Mouse (Mus musculus) limb, embryonic 12.5 days (tissue): ENCODE results near the gene Vmn2r4. TPM values are rescaled to one million over a fixed set of nuclear protein-coding genes. Genes with fewer than 3 reads are reported as not detected.
"Not testable (repeated sequence)": the region's sequence is repeated elsewhere in the genome, so short reads cannot be mapped to it uniquely, and the experiment has no call there.

Experiments used
- ATAC-seq: fragments of 200-750 bp; cut with Nextera tagmentation; 2 replicates; pipeline ENCODE4 v1.8.0; 2017; ENCODE audit warnings: low read depth, moderate TSS enrichment; ENCODE audit not compliant: insufficient number of reproducible peaks, insufficient read depth, low FRiP score, low TSS enrichment
- H3K27ac ChIP-seq: fragments of 300-500 bp; sonication (generic); 2 replicates; pipeline ENCODE4 v1.5.1; 2016; ENCODE audit warnings: mild to moderate bottlenecking, moderate library complexity
- H3K27me3 ChIP-seq: fragments of 300-500 bp; sonication (generic); 2 replicates; pipeline ENCODE4 v1.6.1; 2016; ENCODE audit warnings: mild to moderate bottlenecking, moderate library complexity
- H3K36me3 ChIP-seq: fragments of 300-500 bp; sonication (generic); 2 replicates; pipeline ENCODE4 v1.6.1; 2016; ENCODE audit warnings: mild to moderate bottlenecking, moderate library complexity
- H3K4me1 ChIP-seq: fragments of 300-500 bp; sonication (generic); replicated peaks from 2 replicates; pipeline ENCODE4 v1.6.1; 2016
- H3K4me2 ChIP-seq: fragments of 300-500 bp; sonication (generic); 2 replicates; pipeline ENCODE4 v1.6.1; 2016; ENCODE audit warnings: mild to moderate bottlenecking, moderate library complexity
- H3K4me3 ChIP-seq: fragments of 300-500 bp; sonication (generic); replicated peaks from 2 replicates; pipeline ENCODE4 v1.5.1; 2016; ENCODE audit warnings: mild to moderate bottlenecking
- H3K9ac ChIP-seq: fragments of 300-500 bp; sonication (generic); replicated peaks from 2 replicates; pipeline ENCODE4 v1.6.1; 2016; ENCODE audit warnings: mild to moderate bottlenecking, moderate library complexity
- H3K9me3 ChIP-seq: fragments of 300-500 bp; sonication (generic); 2 replicates; pipeline ENCODE4 v1.6.1; 2016; ENCODE audit warnings: mild to moderate bottlenecking, moderate library complexity
- WGBS: fragments of 180-500 bp; shearing (Covaris S2); methylation state at CpG from one replicate; pipeline ENCODE4 v1.1.7; 2016; 5-methylcytosine and 5-hydroxymethylcytosine counted together
- polyA plus RNA-seq: library from polyadenylated mRNA; unstranded; fragments of >200 nt; fragmentation: Nextera tagmentation; extraction: Ambion mirVana; gene quantifications from 2 replicates; pipeline ENCODE4 v1.2.1, GENCODE M21; 2016

Vmn2r4 gene
- not detected in 2 replicates for polyA plus RNA-seq

- not testable (repeated sequence) for H3K9me3 ChIP-seq, ATAC-seq, H3K4me2 ChIP-seq, H3K4me3 ChIP-seq, H3K4me1 ChIP-seq, H3K27me3 ChIP-seq, H3K27ac ChIP-seq, H3K36me3 ChIP-seq, H3K9ac ChIP-seq
- WGBS = 84% methylated on average over 3 of the region's 3 CpGs
Observed at GRCm38 (mm10) chr3:64415268-64415667, at the start of gene Vmn2r4. Vmn2r4 (minus strand) TSS chr3:64415368.

DNA sequence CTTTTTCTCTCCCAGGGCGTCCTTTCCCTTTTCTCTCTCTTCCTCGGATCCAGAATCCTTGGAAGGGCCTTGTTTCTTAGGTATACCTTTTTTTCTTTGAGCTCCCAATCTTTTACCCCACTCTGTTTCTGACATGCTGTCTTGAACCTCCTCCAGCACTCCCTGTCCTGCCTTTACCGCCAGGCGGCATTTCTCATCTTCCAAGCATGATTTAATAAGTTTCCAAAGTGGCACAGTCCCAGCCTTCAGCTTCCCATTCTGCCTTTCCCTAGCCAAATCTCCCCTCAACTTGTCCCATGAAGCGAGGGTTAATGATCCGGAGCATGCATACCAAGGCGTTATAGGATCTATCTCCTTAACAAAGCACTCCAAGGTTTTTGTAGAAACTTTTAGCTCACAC, 19.1 kb upstream of the Vmn2r4 start:
- not testable (repeated sequence) for H3K4me2 ChIP-seq, ATAC-seq, H3K36me3 ChIP-seq, H3K4me3 ChIP-seq, H3K9ac ChIP-seq, H3K4me1 ChIP-seq, H3K27ac ChIP-seq, H3K27me3 ChIP-seq, H3K9me3 ChIP-seq
- 90% methylated on average over 7 of the region's 7 CpGs for WGBS

DNA sequence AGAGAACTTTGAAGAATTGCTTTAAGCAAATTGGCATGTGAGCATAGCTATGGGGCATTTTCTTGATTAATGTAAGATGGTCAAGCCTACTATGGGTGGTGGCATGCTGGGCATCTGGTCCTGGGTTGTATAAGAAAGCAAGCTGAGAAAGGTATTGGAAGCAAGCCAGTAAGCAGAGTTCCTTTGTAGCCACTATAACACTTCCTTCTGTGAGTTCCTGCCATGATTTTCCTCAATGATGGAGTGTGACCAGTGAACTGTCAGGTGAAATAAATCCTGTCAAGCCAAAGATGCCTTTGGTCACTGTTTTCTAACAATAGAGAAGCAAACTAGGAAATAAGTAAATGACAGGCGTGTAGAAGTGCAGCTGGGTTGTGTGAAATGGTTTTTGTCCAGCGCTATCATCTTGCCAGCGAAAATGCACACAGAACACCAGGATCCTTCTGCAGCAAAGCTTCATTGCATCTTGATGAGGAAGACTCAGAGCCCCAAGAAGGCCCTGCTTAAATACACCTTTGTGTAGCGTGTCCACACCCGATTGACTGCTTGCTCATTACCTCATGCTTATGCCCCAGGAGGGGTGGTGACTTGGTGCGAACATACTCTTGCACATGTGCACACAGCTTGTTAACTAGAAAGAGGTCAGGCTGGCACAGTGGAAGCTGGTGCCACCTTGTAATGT, 13.1 kb upstream of the Vmn2r4 start:
- not testable (repeated sequence) for H3K4me3 ChIP-seq, H3K36me3 ChIP-seq, H3K4me2 ChIP-seq, ATAC-seq, H3K9ac ChIP-seq, H3K27me3 ChIP-seq, H3K9me3 ChIP-seq, H3K4me1 ChIP-seq, H3K27ac ChIP-seq
- 85% methylated on average over 6 of the region's 6 CpGs for WGBS

DNA sequence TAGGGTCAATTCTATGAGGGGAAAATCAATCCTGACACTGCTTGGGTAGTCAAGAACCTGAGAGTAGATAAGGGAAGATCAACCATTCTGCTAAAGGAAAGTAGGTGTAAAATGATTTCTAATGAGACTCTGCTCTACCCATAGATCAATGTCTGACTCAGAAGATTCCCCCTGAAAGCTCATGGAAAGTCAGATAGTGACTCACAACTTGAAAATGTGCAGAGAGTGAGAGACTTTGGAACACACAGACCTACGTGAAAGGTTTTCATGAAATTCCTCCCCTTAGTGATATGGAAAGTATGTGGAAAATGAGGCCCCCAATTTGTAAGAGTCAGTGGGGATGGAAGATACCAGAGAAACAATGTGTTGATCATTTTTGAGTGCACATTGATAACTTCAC, 7.0 kb upstream of the Vmn2r4 start:
- not testable (repeated sequence) for H3K36me3 ChIP-seq, H3K4me1 ChIP-seq, H3K27ac ChIP-seq, H3K9me3 ChIP-seq, ATAC-seq, H3K4me3 ChIP-seq, H3K27me3 ChIP-seq, H3K4me2 ChIP-seq, H3K9ac ChIP-seq
- WGBS = 72% methylated on average over 1 of the region's 1 CpGs

- 69% methylated on average over 1 of the region's 1 CpGs for WGBS
- H3K9me3 ChIP-seq, ATAC-seq: not testable (repeated sequence)
Observed at GRCm38 (mm10) chr3:64417477-64417876, 2.3 kb upstream of the Vmn2r4 start.

DNA sequence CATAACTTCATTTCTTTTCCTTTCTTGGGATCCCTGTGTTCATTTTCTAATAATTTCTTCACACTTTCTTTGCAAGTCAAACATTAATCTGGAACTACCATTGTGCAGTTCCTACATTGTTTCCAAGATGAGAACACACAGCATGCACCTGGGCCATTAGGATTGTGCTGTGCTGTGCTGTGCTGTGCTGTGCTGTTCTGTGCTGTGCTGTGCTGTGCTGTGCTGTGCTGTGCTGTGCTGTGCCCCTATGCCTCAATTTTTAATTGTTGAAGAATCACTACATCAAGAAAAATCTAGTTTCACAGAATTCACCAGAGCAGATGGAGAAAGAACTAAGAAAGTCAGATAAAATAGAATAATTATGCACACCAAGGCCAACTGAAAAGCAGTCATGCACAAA, 915 bp downstream of the Vmn2r4 start:
- not testable (repeated sequence) for H3K27me3 ChIP-seq, H3K27ac ChIP-seq, H3K4me3 ChIP-seq, H3K9ac ChIP-seq, H3K9me3 ChIP-seq, H3K4me1 ChIP-seq, ATAC-seq, H3K4me2 ChIP-seq, H3K36me3 ChIP-seq

More at GRCm38 (mm10) chr3:64417477-64417876, 2.3 kb upstream of the Vmn2r4 start:
- not testable (repeated sequence) for H3K4me2 ChIP-seq, H3K4me3 ChIP-seq, H3K4me1 ChIP-seq, H3K9ac ChIP-seq, H3K27ac ChIP-seq, H3K36me3 ChIP-seq, H3K27me3 ChIP-seq

DNA sequence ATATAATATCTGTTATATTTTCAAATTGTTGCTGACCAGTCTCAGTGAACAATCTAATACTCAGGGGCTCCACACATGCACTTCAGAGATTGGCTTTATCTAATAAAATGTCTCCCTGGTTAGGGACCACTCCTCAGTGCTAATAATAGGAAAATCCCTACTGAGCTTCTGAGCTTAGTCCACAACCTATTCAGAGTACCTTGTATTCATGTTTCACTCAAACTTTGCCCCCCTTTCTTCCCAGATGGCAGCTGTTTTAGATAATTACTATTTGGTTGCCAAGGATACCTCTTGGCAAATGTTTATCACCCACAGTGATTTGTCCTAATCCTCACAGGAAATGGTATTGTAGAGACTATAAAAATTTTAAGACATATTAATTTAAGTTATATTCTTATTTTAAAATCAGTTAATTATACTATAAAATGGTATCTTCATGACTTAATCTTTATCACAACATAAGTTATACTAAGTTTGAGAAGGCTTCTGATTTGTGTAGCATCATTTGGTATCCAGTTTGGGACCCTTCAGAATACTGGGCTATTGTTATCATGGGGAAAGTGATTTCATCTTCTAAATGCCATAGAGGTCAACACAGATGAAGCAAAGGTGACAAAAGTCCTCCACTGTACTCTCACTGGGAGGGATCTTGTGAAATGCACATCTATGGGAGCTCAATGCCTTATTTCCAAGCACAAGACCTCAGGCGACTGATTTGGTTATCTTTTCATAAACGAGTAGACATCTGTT, 55.7 kb downstream of the Vmn2r4 start:
- 80% methylated on average over 2 of the region's 2 CpGs for WGBS

More for the DNA sequence above, 55.7 kb downstream of the Vmn2r4 start:
- Histone ChIP-seq H3K9ac (no peak overlapping the region), H3K36me3 (no peaks in the 10 kb centered on the region), H3K27ac (no peak overlapping the region), H3K27me3 (no peaks in the 10 kb centered on the region), H3K4me3 (no peak overlapping the region), H3K4me1 (no peaks in the 10 kb centered on the region), H3K4me2 (no peak overlapping the region), H3K9me3 (no peaks in the 10 kb centered on the region)
- ATAC-seq = no peak

Other genes starting within 250 kb of the Vmn2r4 start
- gene Vmn2r3, start 125.7 kb downstream of the Vmn2r4 start, polyA plus RNA-seq = not detected in 2 replicates
- gene Vmn2r5, start 94.5 kb upstream of the Vmn2r4 start, polyA plus RNA-seq = not detected in 2 replicates
- not detected in 2 replicates for gene Vmn2r6, start 150.5 kb upstream of the Vmn2r4 start, polyA plus RNA-seq